ENCODE assay signal across 12 mouse cellular contexts in genomic region chr4:135623121-135623707, GRCm38 (mm10). TPM values are rescaled to one million over a fixed set of nuclear protein-coding genes. Genes with fewer than 3 reads are reported as not detected.
DNase-seq lines count a peak whose midpoint lies in the region; ATAC-seq and TF ChIP-seq lines count a peak whose summit lies in the region.
"Had no signal": no experiment of that assay in that cellular context is flagged by ENCODE, and none has a peak within 500 bp of the region (broad histone marks: within the 10 kb centered on the region; RNA-seq: fewer than 3 reads in every experiment).

No protein-coding gene starts in this region.

- intact Hi-C loops in left cerebral cortex, adult 2 months (cut with DNase I), result no loop called here

- H3K4me3 ChIP-seq in hindbrain, embryonic 10.5 days, result no peak overlapping the region
- no peak overlapping the region for H3K4me3 ChIP-seq in hindbrain, embryonic 13.5 days
- no peak overlapping the region for H3K4me3 ChIP-seq in limb, embryonic 15.5 days
- H3K4me3 ChIP-seq in left cerebral cortex, adult 2 months, result no peak overlapping the region

- H3K27ac ChIP-seq in hindbrain, embryonic 10.5 days, result peak overlapping the region; percentile 71
- no peak overlapping the region for H3K27ac ChIP-seq in hindbrain, embryonic 13.5 days
- H3K27ac ChIP-seq in limb, embryonic 15.5 days, result peak overlapping the region; percentile 59
- H3K27ac ChIP-seq in left cerebral cortex, adult 2 months, result no peak overlapping the region

- TF ChIP-seq CTCF in left cerebral cortex, adult 2 months (IDR thresholded peaks at IDR 0.05), result no peak

- WGBS in hindbrain, embryonic 10.5 days, result 78% methylated on average over 9 of the region's 9 CpGs
- WGBS in hindbrain, embryonic 13.5 days, result 75% methylated on average over 9 of the region's 9 CpGs
- WGBS in limb, embryonic 15.5 days, result 67% methylated on average over 9 of the region's 9 CpGs

- H3K4me1 ChIP-seq in hindbrain, embryonic 10.5 days (replicated peaks), result peaks cover 16% of the 10 kb centered on the region
- peaks cover 2% of the 10 kb centered on the region for H3K4me1 ChIP-seq in hindbrain, embryonic 13.5 days (replicated peaks)
- H3K4me1 ChIP-seq in limb, embryonic 15.5 days, result peaks cover 7% of the 10 kb centered on the region; the same call in 1 of the 2 replicates

- no peak overlapping the region for H3K4me2 ChIP-seq in hindbrain, embryonic 13.5 days
- H3K4me2 ChIP-seq in limb, embryonic 15.5 days, result no peak overlapping the region

- ATAC-seq in hindbrain, embryonic 13.5 days (ENCODE audit: low FRiP score), result no peak
- ATAC-seq in limb, embryonic 15.5 days (ENCODE audit: insufficient number of reproducible peaks, low FRiP score, low TSS enrichment, low read depth), result no peak
- ATAC-seq: forebrain, embryonic 14.5 days had no signal

- no peak overlapping the region for H3K9ac ChIP-seq in hindbrain, embryonic 13.5 days
- no peak overlapping the region for H3K9ac ChIP-seq in limb, embryonic 15.5 days

- peaks cover 9% of the 10 kb centered on the region for H3K27me3 ChIP-seq in hindbrain, embryonic 10.5 days (ENCODE audit: insufficient read depth, poor library complexity, severe bottlenecking)
- H3K27me3 ChIP-seq in hindbrain, embryonic 13.5 days, result peaks cover 10% of the 10 kb centered on the region
- no peaks in the 10 kb centered on the region; the same call in 1 of the 2 replicates for H3K27me3 ChIP-seq in limb, embryonic 15.5 days
- H3K27me3 ChIP-seq in splenic B cell, adult 2 months (ENCODE audit: control insufficient read depth, insufficient read depth, low read length, poor library complexity, severe bottlenecking), result no peaks in the 10 kb centered on the region

- no peaks in the 10 kb centered on the region for H3K36me3 ChIP-seq in hindbrain, embryonic 10.5 days
- no peaks in the 10 kb centered on the region for H3K36me3 ChIP-seq in hindbrain, embryonic 13.5 days
- H3K36me3 ChIP-seq in limb, embryonic 15.5 days, result no peaks in the 10 kb centered on the region
- no peaks in the 10 kb centered on the region for H3K36me3 ChIP-seq in splenic B cell, adult 2 months (ENCODE audit: control insufficient read depth, insufficient read depth, low read length, poor library complexity, severe bottlenecking)

- DNase-seq in hindbrain, embryonic 10.5 days (ENCODE audit: low spot score), result no peak
- DNase-seq in ZHBTc4 (ENCODE audit: low read depth, low spot score), result peak; percentile 86
- peak; percentile 24 for DNase-seq in splenic B cell, adult 2 months (ENCODE audit: low read depth, low spot score)
- no peak for DNase-seq in left cerebral cortex, adult 2 months (ENCODE audit: extremely low spot score in 1 of 2, low spot score in 2 of 2)
- no peak for DNase-seq in cerebellum, adult 8-10 months
- no peak for DNase-seq in kidney, postnatal 25 days
- DNase-seq: adrenal gland, adult 8-10 months; cerebellum, postnatal 25 days; thymus, adult 18-20 months had no signal

- 0 out of 2 replicates have a peak, but pooled peaks cover 3% of the 10 kb centered on the region for H3K9me3 ChIP-seq in hindbrain, embryonic 10.5 days
- H3K9me3 ChIP-seq in hindbrain, embryonic 13.5 days, result no peaks in the 10 kb centered on the region
- no peaks in the 10 kb centered on the region for H3K9me3 ChIP-seq in limb, embryonic 15.5 days

RNA-seq across cellular contexts. Expression of gene Grhl3, which starts 49.8 kb away (rescaled TPM):
- 3.3 and 5.3 TPM in 2 replicates for polyA plus RNA-seq in hindbrain, embryonic 10.5 days (2016; fragmentation: Nextera tagmentation; extraction: Ambion mirVana)
- 0.90 and 0.93 TPM in 2 replicates for polyA plus RNA-seq in hindbrain, embryonic 13.5 days (2015; fragmentation: Nextera tagmentation; extraction: Ambion mirVana)
- 56.8 and 59.4 TPM in 2 replicates for polyA plus RNA-seq in limb, embryonic 15.5 days (2015; fragmentation: Nextera tagmentation; extraction: Ambion mirVana)
- 1 to 10 TPM in 1 of 2 experiments, under 1 TPM in 1; 0.86 to 1.5 TPM for total RNA-seq in left cerebral cortex, adult 2 months (2021)

Comparison
In these comparisons a context has a peak if more than half of its experiments do, and no peak if none do; other contexts are left out.
1. H3K27ac ChIP-seq: peak in hindbrain, embryonic 10.5 days (single experiment) and limb, embryonic 15.5 days (single experiment); none in hindbrain, embryonic 13.5 days (single experiment) and left cerebral cortex, adult 2 months (single experiment).
2. DNase-seq: peak in ZHBTc4 (single experiment) and splenic B cell, adult 2 months (single experiment); none in hindbrain, embryonic 10.5 days (single experiment), left cerebral cortex, adult 2 months (0 of 2), cerebellum, adult 8-10 months (single experiment) and kidney, postnatal 25 days (0 of 2).